Mouse (Mus musculus) frontal cortex, postnatal 36 days (tissue): ENCODE measurements around the gene Fbxo4.

Experiments used
- DNase-seq, 2 experiments: peaks; one replicate each; pipeline ENCODE4 v3.0.0; 2022; ENCODE audit warnings: low spot score in 2 of 2

Fbxo4 gene

DNA sequence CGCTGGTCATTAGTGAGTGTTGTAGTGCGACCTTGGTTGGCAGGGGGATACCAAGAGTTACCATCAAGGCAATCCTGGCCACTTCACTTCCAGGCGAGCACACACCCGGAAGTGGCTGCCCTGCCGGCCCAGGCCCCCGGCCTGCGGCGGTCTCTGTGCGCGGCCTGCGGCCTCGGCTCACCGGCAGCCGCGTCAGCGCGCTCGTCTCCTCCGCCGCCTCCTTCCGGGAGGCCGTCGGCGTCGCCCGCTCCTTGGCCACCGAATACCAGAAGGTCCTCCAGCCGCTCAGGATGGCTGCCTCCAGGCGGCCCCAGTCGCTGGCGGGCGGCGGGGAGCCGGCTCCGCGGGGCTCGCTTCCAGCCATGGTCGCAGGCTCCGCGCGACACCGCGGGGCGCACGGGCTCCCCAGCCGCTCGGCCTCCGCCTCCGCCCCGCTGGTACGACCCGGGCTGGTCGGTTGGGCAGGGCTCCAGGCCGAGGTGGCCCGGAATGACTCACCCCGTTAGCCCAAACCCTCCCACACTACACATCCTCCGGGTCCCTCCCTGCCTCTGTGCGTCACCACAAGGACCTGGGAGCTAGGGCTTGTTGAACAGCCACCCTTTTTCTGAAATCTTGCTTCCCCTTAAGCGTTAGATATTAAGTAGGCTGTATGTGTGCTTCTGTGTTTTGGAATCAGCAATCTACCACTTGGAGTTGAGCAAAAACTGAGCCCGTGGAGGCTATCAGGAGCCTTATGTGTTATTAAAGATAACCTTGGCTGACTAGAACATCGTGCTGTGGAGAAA is at the start of gene Fbxo4:
Fbxo4 (minus strand) TSS at position 513 of the 788 bp plus-strand sequence.
- peak; percentile 75 to 76 for DNase-seq

DNA sequence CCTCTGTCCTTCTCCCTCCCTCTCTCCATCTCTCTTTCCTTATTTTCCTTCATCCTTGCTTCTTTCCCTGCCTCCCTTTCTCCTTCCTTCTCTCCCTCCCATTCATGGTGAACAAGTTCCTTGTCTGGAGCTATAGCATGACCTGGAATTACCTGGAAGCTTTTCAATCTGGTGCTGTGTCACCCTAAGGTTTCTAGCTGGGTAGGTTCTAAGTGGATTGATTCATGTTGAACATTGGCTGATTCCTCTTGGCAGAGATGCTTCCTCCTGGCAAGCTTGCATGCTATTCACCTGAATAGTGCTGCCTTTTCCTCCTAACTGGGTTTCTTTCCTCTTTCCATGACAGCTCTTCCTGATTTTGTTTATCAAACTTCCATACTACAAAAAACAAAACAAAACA is 49.6 kb upstream of the Fbxo4 start:
- DNase-seq: no peak

DNA sequence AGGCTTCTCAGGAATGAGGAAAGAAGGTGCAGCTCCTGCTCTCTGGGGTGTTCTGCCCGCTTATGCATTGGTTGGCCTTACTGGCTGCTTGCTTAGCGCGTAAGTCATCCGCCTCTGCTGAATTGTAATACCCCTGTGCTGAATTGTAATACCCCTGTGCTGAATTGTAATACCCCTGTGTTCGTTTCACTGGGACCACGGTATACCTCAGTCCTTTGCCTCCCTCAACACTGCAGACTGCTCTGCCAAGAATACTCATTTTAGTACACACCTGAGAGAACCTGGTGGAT is 49.0 kb upstream of the Fbxo4 start:
- no peak for DNase-seq

DNA sequence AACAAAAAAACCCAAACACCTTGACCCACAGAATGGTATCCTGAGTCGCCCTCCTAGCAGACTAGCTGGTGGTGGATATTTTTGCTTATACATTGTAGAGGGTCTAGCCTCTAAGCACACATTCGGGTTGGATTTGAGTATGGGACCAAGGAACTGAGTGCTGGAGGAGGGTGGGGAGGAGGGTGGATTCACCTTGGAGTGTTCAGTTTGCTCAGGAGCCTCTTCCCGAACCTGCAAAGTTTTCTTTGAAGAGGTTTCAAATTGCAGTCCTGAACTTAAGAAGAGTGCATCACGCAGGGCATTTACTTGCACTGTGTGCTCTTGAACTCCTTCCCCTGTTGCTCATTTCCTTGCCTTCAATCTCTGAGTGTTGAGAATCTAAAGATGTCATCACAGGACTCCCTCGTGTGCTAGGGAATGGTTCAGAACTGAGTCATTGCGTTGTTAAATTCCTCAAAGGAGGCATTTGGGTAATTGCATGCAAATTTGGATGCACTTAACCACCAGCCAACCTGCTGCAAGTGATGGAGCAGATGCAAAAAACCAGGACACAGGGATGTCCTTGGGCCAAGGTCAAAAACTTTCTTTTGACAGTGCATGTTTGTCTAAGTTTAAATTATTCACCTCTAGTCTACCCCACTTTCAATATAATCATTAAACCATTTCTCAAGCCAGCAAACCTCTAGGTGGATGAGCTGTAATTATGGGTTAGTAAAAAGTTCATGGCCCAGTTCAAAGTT is 48.5 kb upstream of the Fbxo4 start:
- DNase-seq: peak in 1 of 2 experiments; percentile 16

DNA sequence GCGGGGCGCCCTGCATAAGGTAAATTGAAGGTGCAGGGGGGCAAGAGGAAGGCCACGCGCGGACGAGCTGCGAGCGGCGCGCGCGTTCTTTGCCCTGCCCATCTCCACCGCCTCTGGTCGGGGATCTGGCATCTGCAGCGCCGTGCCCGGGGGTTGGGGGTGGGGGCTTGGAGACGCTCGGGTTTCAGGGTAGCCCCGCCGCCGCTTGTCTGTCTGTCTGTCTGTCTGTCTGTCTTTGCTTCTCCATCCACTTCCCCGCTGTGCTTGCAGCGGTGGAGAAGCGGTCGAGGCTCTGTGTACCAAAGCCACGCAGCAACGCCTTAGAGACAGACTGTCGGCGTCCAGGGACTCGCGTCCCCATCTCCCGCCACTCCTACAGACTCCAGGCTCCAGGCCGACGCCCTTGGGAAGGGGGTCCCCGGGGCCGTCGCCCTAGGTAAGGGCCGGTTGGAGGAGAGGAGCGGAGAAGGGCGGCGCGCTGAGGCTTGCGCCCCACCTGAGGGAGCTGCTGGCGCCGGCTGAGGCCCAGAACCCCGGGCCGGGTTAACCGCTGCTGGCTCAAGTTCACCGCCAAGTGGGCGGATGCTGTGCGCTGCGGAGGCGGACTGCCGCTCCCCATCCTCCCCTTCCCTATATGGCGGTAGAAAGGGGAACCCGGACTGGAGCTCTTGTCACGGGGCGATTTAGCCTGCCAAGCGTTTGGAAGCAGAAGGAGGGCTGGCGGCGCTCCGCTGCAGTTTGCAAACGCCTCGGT is 47.6 kb upstream of the Fbxo4 start:
- DNase-seq: peak; percentile 86 to 87

DNA sequence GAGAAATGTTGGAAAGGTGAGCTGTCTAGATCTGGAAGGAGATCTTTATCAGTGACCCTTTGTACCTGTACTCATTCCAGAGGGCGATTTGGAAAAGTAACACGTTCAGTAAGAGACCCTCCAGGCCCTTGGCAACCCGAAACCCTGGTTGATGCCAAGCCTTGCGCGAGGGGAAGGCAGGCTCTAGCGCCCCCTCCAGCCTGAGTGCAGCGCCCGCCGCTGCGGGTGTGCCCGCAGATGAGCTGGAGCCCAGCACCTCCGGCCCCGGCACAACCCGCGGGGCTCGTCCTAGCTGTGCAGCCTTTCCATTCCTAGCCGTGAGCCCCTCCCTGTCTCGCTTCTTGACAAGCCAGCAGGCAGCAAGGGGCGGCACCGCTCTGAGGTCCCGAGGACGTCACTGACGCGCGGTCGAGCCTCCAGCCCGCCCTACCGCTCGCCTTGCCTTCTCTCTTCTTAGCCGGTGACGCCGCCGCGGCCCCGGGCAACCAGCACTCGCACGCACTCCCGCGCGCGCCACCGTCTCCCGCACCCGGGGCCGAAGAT is 46.9 kb upstream of the Fbxo4 start, which contains the start of gene Oxct1:
Oxct1 (plus strand) TSS at position 153 of the 543 bp plus-strand sequence.
- DNase-seq: peak; percentile 94 to 96

DNA sequence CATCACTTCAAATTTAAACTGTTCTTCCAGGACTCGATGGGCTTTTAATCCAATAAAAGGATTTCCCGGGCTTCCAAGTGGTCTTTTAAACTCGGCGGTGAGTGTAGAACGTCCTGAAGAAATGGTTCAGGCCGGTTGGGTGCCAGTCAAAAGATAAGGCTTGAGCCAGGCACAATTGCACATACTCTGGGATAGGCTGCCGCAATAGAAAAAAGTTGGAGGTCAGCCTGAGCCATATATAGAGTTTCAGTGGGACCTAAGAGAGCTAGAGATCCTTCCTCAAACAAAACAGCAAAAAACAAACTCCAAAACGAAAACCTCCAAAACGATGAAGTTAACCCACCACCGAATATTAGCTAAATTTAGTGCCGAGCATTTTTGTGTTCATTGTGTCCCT is 46.1 kb upstream of the Fbxo4 start:
- no peak for DNase-seq

DNA sequence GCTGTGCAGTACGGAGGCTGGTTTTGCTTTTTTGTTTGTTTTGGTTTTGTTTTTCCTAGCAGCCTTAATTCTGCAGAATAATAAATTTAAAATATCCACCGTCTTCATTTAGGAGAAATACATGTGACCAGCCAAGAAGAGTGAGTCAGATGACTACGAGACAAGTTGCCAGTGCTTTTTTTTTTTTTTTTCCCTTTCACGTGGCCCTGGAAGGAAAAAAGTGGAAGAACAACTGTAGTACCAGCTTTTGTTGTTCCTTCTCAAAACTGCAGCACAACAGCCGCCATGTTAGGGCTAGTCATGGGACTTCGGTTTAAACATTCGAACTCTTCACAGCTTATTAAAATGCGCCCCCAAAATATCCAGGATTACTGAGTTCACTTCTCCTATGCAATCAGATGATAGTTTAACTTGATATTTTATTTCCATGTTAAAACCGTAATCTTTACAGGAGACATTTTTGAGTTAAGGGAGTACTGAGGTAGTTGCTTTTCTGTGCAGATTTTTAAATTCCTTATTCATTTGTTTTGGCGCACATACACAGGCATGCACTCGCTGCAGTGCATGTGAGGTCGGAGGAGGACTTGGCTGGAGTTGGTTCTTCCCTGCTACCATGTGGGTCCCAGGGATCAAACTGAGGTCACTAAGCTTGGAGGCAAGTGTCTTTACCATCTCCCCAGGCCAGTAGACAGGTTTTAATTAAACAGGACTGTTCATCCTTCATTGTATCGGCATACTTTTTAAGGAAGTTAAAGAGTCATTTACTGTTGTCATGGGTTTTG is 45.5 kb upstream of the Fbxo4 start:
- no peak for DNase-seq

DNA sequence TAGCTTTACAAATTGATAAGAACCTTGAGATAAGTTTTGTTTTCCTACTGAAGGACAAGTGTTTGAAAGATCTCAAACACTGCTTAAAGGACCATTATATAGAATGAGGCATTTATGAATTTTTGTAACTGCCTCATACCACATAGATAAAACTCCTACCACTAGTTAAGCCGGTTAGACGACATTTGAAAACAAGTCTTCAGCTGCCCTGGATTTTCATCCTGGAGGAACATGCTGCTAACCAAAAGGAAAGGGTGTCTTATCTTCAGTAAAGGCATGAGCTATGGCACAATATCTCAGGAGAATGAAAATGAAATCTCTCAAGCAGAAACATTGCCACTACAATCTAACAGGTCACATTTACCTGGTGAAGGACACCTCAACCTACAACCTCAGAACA is 44.4 kb upstream of the Fbxo4 start:
- no peak for DNase-seq

DNA sequence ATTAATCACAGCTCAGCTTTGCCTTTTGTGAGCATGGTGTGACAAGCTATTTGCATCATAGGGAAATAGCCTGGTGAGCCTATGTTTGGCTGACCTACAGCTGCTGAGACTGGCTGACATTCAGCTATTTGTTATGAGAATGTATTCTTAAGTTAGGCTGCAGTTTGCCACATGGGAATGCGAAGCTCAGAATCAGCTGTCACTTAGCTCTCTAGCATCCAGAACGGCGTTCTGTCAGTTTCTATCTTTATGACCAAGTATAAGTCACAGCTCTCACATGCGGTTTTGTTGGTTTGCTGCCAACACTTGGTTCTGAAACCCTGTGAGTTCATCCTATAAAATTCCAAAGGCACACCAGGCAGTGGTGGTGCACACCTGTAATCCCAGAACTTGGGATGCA is 41.3 kb upstream of the Fbxo4 start:
- no peak for DNase-seq

DNA sequence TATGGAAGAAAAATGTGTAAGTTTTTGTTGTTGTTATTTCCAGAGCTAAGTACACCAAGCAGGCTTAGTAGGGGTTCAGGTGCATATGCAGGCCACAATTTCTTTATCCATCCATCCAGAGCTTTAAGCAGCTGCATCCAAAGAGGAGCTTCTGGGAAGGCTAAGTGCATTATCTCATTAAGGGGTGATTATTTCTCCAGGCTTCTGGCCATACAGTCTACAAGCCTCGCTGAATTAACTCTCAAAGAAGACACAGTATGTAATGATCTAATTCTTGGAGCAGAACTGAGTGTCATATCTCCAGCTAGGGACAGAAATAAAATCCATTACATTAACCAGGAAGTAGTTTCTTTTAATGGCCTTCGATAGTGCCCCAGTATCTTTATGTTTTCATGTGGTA is 34.5 kb upstream of the Fbxo4 start:
- DNase-seq: no peak

DNA sequence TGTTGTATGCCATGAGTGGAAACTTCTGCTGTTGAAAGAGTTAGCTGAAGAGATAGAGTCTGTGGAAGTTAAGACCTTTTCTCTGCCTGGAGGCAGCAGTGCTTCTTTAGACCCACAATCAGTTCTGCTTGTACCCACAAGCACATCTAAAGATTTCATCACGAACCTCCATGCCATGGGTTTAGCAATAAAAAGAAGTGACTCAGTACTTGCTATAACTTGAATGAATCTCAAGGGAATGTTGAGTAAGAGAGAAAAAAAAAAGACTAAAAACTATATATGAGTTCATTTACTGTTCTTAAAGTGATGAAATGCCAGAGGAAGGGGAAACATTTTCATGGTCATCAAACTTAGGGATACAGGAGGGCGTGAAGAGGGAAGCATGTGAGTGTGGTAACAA is 21.2 kb upstream of the Fbxo4 start:
- DNase-seq: no peak

DNA sequence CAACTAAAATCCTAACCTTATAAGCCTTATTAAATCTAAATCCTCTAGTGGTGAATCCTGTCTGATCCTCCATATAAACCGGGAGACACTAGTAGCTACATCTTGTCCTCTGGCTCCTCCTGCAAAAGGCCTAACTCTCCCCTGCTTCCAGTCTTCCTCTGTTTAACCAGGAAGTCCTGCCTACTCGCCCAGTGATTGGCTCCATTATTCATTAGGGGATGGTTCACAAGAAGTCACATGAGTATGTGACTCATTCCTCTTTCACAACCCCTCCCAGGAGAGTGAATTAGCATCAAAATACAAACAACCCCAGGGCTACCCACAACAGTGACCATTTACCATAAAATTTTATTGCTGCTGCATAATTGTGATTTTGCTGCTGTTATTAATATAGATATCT is 19.8 kb upstream of the Fbxo4 start:
- no peak for DNase-seq

DNA sequence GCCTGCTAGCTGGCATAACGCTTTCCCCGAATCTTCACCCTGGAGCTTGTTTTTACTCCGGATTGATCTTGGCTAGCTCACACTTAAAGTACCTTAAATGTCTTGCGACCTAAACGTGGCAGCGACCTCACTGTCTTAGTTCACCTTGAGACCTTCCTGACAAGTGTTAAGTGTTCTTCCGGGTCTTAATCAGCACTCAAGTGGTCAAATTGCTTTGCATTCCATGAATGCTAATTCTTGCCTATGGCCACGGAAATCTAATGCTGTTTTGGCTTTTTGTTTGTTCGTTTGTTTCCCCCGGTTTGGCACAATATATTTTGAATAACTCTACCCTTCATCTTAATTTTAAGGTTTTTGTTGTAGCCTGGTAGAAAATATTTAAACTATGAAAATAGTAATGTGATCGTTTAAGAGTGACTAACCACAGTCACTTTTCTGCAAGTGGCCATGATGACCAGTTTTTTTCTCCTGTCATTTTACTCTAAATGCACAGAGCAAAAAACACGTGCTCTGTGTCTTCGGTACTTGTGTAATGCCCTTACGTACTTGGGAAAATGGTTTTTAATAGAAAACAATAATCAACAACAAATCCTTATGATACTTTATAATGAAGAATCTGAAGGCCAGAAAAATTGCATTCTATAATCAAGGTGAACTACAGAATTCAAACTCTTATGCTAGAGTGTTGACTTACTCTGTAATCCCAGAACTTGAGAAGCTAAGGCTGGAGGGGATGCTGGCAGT is 17.1 kb upstream of the Fbxo4 start:
- DNase-seq: no peak

DNA sequence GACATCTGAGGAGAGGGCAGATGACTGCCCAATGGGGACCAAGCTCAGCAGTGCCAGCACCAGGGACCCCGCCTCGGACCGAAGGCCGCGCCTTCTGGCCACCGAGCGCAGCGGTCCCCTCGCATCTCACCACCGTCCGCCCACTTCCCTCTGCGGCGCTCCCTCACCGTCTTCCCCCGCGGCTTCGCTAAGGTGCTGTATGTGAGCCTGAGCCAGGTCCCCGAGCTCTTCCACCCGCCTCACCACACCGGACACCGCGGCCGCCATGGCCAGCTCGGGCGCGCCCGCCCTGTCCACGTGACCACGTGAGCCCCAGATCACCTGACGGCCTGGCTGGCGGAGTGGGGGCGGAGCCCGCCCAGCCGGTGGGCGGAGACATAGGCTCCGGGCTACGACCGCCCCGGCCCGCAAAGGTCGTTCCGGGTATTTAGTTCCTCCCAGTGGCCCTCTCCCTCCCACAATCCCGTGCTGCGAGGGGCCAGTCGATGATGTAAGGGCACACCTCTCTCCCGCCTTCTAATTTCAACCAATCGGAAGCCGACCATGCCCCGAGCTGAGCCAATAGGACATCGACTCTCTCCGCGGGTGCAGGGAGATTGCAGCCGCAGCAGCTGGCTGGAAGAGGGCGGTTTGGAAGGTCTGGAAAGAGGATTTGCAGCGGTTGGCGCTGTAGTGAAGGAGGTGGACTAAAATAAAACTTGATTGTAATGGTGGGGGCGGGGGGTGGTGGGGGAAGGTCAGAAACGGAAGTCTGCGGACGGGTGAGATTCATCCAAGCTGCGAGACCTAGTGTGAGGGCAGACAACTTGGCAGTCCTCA is 16.3 kb upstream of the Fbxo4 start, which contains the start of gene AW549877:
AW549877 (minus strand) TSS at position 297 of the 819 bp plus-strand sequence.
- DNase-seq: peak; percentile 96 to 98

DNA sequence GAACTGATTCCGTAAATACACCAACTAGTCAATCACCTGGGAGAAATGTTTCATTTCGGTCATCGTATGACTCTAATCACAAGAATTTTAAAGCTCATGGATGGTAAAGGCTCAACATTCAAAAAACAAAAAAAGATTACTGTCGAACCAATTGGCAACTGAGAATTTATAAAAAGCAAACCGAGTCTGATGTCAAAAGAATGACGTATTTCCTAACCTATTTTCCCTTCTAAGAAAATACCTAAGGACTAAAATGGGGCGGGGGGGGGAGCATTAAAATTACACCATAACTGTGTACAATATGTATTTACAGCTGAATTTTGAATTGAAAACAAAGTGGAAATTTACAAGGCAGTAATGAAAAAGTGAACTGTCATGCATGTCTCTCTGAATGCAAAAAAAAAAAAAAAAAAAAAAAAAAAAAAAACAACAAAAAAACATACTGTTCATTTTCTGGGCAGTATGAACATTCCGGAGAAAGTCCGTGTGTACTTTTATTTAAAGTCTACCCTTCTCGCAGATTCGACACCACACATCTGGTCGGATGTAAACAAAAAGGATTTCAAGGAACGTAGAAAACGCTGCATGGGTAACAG is 15.6 kb upstream of the Fbxo4 start:
- no peak for DNase-seq

DNA sequence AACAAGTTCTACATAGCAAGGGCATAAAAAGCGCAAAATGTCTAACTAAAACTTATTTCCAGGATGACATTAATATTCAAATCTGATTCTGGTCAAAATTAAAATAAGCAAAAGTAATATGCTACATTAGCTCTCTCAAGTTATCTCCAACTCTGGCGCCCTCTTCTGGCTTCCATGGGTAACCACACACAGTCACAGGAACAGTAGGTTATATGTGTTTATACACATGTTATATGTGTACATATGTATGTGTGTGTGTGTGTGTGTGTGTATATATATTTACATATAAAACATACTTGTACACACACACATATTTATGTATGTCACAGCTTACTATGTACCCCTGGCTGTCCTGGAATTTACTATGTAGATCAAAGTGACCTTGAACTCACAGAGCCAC is 8.6 kb upstream of the Fbxo4 start:
- DNase-seq: no peak

DNA sequence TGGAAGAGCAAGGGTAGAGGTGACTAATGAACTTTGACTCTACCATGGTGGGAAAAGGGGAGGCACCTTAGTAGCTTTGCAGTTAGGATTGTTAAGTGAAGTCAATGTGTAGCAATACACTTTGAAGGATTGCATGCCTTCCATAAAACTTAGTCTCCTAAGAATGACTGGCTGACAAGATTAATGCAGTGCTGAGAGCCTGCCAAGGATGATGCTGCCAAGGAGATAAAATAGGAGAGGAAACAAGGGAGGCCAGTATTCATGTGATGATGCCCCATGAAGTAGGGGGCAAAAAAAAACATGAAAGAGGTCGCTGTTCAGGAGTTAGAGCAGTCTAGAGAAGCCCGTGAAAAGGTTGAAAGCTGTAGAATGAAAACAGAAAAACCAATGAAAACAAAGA is 5.5 kb upstream of the Fbxo4 start:
- DNase-seq: no peak

DNA sequence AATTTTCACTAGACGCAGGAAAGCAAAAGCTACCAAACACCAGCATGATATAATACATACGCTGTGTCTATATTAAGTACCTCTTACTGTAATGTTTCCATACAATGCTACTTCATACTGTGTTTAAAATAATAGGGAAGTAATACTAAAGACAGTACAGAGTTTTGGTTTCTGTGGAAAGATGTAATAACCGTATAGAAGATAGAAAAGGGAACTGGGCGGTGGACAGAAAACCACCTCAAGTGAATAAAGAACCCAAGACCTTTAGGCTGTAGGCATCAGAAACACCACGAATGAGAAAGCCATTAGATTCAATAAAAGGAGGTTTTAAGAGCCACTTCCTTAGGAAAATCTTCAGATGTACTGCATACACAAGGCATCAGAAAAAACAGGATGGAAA is 3.4 kb upstream of the Fbxo4 start:
- no peak for DNase-seq
